Comparison of ENCODE assay signal across 17 mouse cellular contexts in genomic region chr7:49318183-49318897, GRCm38 (mm10).
DNase-seq lines count a peak whose midpoint lies in the region; ATAC-seq and TF ChIP-seq lines count a peak whose summit lies in the region.
"Had no signal": no experiment of that assay in that cellular context is flagged by ENCODE, and none has a peak within 500 bp of the region (broad histone marks: within the 10 kb centered on the region; RNA-seq: fewer than 3 reads in every experiment).

No protein-coding gene starts in this region.

- H3K36me3 ChIP-seq in kidney, embryonic 15.5 days: no peaks in the 10 kb centered on the region
- peaks cover 2% of the 10 kb centered on the region; the same call in 1 of the 2 replicates for H3K36me3 ChIP-seq in intestine, postnatal 0 days (ENCODE audit: control insufficient read depth, insufficient read depth)

- peak overlapping the region; percentile 19; the same call in 1 of the 2 replicates for H3K27ac ChIP-seq in kidney, embryonic 15.5 days
- H3K27ac ChIP-seq in intestine, postnatal 0 days (ENCODE audit: low read depth, low read length): peak overlapping the region; percentile 54; the same call in 1 of the 2 replicates
- H3K27ac ChIP-seq: hindbrain, embryonic 14.5 days had no signal

- H3K4me2 ChIP-seq in kidney, embryonic 15.5 days: no peak overlapping the region
- H3K4me2 ChIP-seq in intestine, postnatal 0 days (replicated peaks; ENCODE audit: low read depth): peak overlapping the region; percentile 37
- H3K4me2 ChIP-seq: hindbrain, embryonic 14.5 days; midbrain, embryonic 11.5 days had no signal

- no peak for DNase-seq in kidney, adult 8-10 months
- DNase-seq in lung, postnatal 36 days: peak; percentile 29
- no peak for DNase-seq in lung, postnatal 10 days
- DNase-seq in yolk sac, embryonic 10.5 days (ENCODE audit: low spot score): peak; percentile 50
- DNase-seq in cerebellum, postnatal 4 days (ENCODE audit: low spot score in 2 of 2): no peak
- no peak for DNase-seq in gastrocnemius, postnatal 36 days
- DNase-seq: adrenal gland, postnatal 25 days; cerebellum, adult 9-11 months; embryo, embryonic 11 days; heart, postnatal 10 days; liver; lung, postnatal 4 days had no signal

- H3K4me3 ChIP-seq in kidney, embryonic 15.5 days (replicated peaks): no peak overlapping the region
- H3K4me3 ChIP-seq in intestine, postnatal 0 days (ENCODE audit: low read depth, low read length): no peak overlapping the region

- WGBS in kidney, embryonic 15.5 days: 61% methylated on average over 15 of the region's 15 CpGs
- 26% methylated on average over 15 of the region's 15 CpGs for WGBS in intestine, postnatal 0 days

- peak; percentile 37; the same call in 1 of the 2 replicates for ATAC-seq in kidney, embryonic 15.5 days (replicated peaks; ENCODE audit: low FRiP score)
- peak; percentile 75 for ATAC-seq in intestine, postnatal 0 days
- ATAC-seq: forebrain, embryonic 14.5 days had no signal

- H3K9me3 ChIP-seq in kidney, embryonic 15.5 days (replicated peaks): no peaks in the 10 kb centered on the region
- no peaks in the 10 kb centered on the region for H3K9me3 ChIP-seq in intestine, postnatal 0 days (ENCODE audit: control insufficient read depth)

- peaks cover 31% of the 10 kb centered on the region for H3K4me1 ChIP-seq in kidney, embryonic 15.5 days
- peaks cover 16% of the 10 kb centered on the region for H3K4me1 ChIP-seq in intestine, postnatal 0 days (replicated peaks; ENCODE audit: control insufficient read depth, insufficient read depth, low read length)

- intact Hi-C loops in gastrocnemius, postnatal 36 days (cut with DNase I): no loop called here

- no peak for TF ChIP-seq CTCF in intestine, postnatal 0 days (IDR thresholded peaks at IDR 0.05; ENCODE audit: low read depth)

- H3K9ac ChIP-seq in kidney, embryonic 15.5 days: no peak overlapping the region
- no peak overlapping the region for H3K9ac ChIP-seq in intestine, postnatal 0 days (ENCODE audit: low read depth, low read length)
- H3K9ac ChIP-seq: hindbrain, embryonic 14.5 days had no signal

- no peaks in the 10 kb centered on the region for H3K27me3 ChIP-seq in kidney, embryonic 15.5 days
- H3K27me3 ChIP-seq in intestine, postnatal 0 days (replicated peaks; ENCODE audit: control insufficient read depth, insufficient read depth, low read length): no peaks in the 10 kb centered on the region

Comparison
In these comparisons a context has a peak if more than half of its experiments do, and no peak if none do; other contexts are left out.
1. DNase-seq: peak in lung, postnatal 36 days (single experiment) and yolk sac, embryonic 10.5 days (single experiment); none in kidney, adult 8-10 months (0 of 2), lung, postnatal 10 days (single experiment), cerebellum, postnatal 4 days (0 of 2) and gastrocnemius, postnatal 36 days (0 of 2).